Mouse (Mus musculus) cerebellum, postnatal 4 days (tissue): ENCODE data around the gene Adamtsl1.

Source experiments
- DNase-seq, 2 experiments: peaks; one replicate each; pipeline ENCODE4 v3.0.0; 2022; ENCODE audit warnings: low spot score in 2 of 2, mixed read lengths in 1 of 2

Gene Adamtsl1

DNA sequence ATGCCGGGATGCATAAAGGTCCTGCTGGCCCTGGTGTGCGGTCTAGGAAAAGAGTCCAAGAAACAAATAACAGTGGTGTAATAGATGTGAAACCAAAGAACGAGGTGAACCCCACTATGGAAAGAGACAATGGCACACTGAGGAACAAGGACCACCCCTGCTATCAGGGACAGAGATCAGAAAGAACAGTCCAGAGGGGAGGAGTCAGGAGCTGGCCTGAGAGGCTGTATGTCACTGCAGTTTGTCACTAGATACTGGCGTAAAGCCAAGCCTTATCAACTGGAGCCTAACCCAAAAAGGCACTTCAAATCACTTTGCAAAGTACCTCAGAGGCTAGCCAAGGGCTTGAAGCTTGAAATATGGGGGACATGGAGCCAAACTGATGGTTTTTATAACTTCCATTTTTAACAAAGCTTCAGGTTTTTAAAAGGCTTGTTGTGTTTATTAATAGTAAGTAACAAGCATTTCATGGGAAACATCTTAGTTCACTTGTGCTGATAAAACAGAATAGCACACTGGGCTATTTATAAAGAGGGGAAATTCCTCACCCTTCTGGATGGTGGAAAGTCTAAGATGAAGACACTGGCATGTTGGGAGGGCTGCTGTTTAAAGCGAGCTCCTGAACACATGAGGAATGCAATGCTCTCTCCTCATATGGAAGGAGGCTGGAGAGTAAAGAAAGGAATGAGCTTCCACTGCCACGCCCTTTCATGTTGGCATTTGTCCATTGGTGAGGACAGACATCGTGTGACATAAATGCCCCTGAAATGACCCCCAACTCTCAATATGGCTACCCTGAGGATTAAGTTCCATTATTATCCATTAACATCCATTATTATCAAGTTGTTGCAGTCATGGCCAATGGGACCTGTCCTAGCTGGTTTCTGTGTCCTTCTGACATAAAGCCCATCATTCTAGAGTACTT is 797.1 kb downstream of the Adamtsl1 start:
- no peak for DNase-seq

DNA sequence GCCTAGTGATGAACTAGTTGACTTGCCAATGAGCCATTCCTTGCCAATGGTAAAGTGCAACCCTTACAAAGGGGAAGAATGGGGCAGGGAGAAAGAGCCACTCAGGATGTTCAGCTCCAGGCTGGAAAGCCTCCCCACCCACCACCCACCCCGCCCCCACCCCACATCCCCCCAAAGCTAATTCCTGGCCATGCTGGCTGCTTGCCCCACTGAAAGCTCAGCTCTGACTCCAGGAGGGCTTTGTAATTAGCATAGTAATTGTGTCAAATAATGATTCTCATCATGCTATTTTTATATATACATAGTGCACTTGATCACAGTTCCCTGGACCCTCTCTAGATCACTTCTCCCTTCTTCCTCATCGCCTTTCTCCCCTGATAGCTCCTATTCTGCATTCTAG is 798.4 kb downstream of the Adamtsl1 start:
- DNase-seq, result no peak

DNA sequence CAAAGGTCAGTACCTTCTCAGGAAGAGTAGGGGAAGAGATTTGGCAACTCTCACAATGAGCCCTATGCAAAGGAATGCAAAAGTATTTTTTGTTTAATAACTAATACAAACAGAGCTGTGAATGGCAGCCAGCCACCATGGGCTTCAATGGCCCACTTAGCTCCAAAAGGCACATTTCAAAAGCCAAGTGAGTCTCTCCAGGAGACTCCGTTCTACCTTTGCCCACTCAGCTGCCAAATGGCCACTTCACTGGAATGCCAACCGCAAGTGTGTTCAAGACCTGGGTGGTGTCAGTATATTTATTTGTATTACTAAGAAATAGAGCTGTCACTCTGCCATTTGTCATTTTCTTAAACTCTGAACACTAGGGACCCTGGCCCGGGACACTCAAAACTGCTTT is 800.5 kb downstream of the Adamtsl1 start:
- DNase-seq, result no peak

DNA sequence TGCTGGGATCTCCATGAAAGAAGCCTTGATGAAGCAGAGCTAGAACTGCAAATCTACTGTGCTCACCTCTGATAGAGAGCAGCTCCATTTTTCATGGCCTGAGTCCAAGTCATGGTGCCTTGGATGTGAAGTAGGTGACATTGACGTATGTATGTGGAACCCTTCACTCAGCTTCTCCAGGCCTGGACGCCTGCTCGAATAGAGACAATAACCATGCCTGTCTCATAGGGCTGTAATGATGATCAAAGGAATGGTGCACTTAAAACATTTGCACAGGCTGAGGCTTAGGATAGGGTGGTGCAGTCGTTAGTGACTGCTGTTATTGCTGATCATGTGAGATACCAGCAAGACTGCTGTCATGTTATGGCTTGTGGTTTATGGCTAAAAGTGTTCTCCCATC is 801.1 kb downstream of the Adamtsl1 start:
- DNase-seq, result no peak

DNA sequence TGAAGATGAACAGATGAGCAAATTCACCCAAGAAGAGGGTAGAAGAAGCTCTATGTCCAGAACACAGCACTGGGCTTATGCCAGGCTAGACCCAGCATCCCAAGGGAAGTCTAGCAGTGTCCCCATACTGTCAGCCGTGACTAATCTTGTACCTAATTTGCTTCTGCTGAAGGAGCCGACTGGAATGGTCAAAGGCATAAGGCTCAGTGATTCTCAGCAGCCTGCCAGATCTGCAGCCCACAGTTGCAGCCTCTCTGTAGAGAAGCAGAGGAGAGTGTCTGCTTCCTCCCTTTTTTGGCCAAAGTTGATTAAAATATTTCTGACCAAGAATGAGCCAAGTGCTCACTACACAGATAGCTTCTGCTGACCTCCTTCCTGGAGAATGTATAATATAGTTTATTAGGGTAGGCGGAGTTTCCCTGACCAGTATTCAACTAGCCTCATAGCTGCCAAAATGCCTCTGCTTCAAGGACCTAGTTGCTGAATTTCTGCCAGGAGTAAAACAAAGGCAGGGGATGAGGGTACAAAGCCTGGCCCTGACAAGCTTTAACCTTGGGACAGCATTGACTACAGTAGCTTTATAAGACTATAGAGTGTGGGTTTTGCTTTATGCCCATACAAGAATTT is 804.1 kb downstream of the Adamtsl1 start:
- DNase-seq, result no peak

DNA sequence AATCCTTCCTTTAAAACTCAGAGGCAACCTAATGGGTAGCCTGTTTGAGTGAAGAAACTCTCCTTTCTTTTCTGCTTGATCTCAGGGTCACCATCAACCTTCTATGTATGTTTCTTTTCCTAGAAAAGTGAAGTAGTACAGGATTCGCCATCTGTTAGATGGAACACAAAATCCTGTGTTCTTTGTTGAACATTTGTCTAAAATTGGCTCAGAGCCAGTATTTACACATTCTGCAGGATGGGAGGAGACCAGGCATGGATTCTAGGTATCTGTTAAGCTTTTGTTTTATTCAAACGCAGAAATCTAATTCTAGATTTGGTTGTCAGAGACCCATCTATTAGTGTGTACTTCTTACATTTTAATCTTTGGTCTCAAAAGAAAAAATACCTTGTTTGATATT is 811.4 kb downstream of the Adamtsl1 start:
- no peak for DNase-seq

DNA sequence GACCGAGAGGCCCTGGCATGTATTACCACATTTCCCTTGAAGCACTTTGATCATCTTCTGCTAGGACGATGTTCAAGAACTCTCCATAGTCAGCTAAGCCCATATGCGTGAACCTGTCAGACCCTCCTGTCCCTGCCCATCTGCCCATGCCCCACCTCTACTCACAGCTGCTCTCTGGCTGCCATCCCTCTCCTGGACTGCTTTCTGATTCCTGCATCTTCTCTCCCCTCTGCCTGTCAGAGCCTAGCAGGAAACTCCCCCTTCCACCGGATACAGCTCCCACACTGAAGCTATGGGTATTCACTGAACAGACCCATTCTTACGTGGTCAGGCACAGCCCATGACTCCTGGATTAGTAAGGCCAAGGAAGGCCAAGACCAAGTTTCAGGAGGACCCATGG is 812.0 kb downstream of the Adamtsl1 start:
- DNase-seq, result no peak

DNA sequence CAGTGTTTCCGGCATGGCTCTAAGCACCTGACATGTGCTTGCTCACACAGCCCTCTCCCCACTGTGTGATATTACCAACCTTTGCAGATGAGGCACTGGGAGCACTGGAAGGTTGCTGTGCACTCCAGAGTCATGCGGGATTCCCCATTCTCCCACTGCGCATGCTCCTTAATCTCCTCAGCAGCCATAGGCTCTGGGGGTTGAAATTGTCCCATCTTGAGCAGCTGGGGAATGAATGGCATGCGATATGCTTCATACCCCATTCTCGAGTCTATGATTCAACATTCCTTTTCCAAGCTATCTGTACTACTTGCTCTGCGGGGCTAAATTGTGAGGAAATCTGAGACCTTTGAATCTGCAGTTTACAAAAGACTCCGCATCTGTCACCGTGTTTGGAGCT is 812.7 kb downstream of the Adamtsl1 start:
- no peak for DNase-seq

DNA sequence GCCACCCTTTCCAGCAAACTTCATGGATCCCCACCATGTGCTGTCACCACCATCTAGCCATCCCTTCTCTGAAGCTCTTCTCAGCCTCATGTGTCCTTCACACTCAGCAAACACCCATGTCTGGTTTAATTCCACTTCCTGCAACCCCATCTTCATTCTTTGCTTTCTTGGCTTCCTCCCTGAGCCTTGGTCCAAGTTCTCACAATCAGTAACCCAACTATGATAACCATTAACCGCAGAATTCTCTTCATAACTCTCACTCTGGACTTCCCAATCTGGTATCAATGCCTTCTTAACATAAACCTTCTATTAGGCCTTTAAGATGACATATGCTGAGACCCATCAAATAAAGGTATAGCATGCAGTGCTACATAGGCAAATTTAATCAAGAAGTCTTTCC is 815.5 kb downstream of the Adamtsl1 start:
- no peak for DNase-seq

DNA sequence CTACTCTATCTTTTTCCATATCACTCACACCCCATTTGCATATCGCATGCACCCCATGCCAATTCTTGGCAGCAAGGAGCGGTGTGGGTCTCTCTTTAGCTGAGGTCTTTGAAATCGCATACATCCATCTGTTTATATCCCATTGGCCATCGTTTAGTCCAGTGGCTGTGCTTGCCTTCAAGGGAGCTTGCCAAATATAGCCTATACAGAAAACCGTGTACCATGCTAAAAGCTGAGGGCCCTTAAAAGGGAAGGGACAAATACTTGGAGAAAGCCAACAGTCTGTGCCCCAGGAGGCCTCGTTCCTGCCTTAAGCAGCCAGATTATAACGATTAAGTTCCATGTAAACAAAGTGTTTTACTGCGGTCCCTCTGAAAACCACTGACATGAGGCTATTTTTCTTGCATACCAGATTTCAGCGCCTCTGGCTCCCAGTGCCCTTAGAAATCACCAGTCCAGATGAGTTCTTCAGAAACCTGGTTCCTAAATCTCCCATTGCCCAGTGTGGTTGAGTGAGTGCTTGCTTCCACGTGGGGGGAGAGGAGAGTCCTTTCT is 822.0 kb downstream of the Adamtsl1 start:
- no peak for DNase-seq

DNA sequence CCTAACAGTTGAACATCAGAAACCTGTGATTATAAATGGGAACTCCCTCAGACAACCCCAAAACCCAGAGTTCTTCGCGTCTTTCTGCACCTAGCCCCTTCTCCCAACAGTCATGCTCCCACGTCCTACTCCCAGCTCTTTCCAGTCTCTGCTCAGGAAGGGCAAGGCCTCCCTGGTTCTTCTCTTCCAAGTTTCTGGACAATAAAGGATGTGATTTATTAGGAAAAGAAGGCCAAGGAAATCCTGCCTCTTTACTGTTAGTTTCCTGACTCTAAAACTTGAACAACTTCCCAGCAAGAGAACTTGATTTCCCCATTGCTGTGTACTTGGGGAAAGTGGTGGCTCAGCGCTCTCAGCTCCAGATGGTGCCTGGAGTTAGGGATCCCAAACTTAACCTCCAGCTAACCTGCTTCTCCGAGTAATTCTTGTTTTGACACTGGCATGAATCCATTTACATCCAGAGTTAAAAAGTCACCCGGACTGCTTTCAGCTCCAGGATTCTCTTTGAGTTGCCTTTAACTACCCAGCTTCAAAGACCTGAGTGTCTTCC is 823.3 kb downstream of the Adamtsl1 start:
- DNase-seq, result no peak

DNA sequence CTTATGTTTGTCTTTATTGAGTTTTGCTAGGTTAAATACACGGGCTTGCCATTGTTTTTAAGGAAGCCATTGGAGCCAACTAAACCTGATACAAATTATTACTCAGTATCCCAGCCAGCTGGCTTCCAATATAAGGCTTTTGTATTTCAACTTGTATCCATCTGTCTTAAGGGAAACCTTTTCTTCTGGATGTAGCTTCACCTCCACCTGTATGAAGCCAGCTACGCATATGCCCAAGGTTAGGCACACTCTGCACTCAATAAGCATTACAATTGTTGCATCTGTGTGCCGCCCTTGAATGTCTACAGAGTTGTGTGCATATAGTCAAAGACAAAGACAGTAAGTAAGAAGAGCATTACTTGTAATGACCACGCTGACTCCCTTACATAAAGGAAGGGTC is 835.4 kb downstream of the Adamtsl1 start:
- no peak for DNase-seq

DNA sequence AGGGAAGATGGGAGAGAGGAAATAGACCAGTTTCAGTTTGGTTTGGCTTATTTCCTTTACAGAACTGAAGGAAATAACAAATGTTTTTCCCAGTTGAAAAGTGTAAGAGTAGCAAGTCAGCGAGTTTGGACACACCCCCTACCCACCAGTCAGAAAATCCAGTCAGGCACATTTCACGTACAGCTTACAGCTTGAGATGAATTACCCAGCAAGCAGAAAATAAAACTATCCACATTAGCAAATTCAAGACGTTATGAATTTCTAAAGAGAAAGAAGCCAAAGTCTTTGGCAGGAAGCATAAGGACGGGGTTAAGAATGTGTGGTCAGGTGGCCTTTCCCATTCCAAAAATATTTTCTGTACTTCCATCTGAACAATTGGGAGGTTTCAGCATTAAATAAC is 838.1 kb downstream of the Adamtsl1 start:
- no peak for DNase-seq

DNA sequence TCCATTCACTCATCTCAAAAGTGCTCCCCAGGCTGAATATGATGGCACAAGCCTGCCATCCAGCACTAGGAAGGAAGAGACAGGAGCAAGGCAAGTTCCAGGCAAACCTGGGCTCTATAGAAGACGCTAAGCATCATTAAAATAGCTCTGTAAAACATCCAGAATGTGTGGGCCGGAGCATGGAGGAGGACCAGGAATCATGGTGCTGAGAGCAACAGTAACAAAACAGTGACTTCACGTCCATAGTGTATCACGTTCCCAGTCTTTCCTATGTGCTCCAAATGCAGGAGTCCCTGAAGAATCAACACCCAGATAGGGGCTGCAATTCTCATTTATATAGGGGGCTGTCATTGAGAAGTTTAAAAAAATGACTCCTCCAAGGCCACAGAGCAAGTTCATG is 839.6 kb downstream of the Adamtsl1 start:
- no peak for DNase-seq

DNA sequence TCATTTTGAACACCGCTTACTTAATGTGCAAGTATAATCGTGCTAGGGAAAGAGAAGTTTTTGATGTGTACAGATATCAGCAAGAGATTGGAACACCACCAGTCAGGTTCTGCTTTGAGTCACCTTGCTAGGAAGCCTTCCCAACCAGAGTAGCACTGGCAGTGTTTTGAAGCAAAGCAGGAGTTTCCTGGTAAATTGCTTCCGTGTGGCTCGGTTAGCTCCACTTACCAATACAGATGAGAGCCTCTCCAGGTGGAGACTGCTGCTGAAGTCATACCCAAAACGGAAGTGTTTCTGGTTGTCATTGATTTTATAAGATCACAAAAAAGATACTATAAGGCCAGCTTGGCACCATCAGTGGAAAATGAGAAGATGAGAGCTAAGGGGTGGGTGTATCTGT is 845.4 kb downstream of the Adamtsl1 start:
- no peak for DNase-seq

DNA sequence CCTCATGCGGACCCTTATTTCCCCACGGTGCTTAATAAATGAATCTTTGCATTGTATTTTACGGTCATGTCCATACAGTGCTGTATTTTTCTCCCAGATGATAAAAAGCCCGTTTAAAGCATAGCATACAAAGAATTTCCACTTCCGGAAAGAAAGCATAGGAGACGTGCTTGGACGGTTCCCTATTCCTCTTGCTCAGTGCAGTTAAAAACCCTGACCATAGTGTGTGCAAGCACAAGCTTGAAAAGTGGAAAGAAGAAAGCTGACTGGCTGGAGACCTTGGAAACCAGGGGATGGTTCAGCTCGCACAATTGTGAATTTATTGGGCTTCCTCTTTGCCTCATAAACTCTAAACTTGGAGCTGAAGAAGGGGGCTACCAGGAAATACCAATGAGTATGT is 855.1 kb downstream of the Adamtsl1 start:
- DNase-seq, result no peak

DNA sequence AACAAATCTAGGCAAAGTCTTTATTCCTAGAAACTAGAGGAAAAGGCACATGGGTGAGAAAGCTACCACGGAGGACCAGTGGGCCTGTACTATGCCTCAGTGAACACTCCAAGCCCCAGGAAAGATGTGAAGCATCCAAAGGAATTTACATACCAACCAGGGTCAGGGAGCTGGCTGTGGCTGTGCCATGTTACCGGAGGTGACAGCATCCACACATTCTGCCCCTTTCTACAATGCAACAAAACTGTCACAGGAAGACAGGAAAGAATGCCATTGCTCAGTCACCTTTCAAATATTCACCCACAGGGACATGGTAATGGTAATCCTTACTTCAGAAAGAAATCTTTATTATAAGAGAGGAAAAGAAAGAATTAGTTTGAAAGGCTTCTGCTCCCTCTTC is 859.2 kb downstream of the Adamtsl1 start:
- DNase-seq, result no peak

DNA sequence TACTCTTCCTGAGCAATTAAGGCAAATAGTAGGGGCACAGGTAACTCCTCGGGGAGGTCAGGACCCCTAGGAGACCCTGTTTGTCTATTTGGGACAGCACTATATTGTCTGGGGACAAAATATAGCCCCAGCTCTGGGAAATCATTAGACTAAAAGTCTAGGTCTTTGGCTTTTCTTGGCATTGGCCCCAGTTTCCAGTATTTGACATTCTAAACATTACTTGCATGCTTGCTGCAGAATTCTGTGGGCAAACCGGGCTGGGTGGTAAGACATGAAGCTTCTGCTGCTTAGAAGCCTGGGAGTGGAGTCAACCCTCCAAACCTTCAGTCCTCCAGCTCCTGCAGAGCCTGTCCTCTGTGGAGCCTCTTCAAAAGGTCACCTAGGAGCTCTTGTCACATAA is 869.2 kb downstream of the Adamtsl1 start:
- DNase-seq, result no peak

DNA sequence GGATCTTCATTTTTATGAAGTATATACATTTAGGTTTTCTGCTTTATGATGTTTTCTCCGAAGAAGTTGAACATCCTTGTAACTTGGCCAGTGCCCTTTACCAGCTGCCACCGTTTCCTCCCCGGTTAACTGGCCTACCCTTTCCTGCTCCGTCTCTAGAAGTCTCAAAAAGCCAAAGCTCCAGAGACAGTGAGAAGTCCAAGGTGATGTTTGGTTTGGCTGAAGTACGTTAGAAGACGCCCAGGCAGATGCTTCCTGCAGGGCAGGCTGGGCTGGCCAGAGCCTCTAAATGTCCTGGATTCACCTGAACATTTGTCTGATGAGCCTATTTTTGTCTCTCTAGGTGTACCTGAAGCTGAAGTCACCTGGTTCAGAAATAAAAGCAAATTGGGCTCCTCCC is 871.1 kb downstream of the Adamtsl1 start:
- DNase-seq, result no peak

DNA sequence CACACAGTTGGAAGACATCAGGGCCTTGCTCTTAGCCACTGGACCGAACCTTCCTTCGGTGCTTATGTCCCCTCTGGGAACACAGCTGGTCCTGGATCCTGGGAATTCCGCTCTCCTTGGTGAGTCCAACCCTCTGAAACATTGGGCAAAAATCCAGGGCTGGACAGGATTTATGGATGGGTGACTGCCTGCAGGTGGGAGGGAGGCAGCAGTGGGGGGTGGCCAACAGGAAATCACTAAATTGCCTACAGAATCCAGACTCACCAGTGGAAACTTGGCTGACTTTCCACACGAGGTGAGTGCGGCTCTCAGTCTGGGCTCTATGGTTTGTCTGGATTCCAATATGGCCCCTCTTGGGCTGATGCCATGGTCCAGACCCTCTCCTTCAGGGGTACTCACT is 874.5 kb downstream of the Adamtsl1 start:
- DNase-seq, result no peak

DNA sequence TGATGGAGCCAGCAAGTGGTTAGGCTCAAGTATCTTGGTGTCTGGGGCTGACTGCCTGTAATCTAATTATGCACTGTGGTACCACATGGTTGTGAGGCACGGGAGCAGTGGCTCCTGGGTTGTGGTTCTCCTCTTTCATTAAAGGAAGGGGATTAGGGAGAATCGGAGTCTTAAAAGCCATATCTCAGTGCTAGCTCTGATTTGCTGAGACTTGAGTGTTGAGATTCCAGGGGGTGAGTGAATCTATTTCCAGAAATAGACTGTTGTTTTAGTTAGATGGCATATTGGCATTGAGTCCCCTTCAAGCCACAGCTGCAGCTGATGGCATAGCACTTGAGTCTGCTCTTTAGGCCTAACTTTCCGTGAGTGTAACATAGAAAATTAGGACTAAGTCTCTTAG is 877.2 kb downstream of the Adamtsl1 start:
- DNase-seq, result no peak

DNA sequence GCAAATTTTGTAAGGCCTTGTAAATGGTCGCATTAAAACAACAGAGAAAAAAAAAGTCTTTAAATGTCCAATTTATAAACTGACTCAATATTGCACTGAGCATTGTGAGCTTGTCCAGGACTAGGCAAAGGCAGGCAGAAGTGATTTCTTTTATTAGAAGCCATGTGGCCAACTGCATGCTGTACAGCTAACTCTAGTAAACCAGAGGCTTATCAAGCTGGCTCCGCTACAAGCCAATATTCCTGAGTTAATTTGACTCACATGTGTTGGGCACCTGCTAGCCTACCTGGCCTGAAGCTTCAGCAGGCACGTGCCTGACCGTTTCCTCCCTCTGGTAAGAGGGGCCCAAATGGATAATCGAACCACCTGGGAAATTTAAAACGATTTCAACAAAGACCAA is 881.7 kb downstream of the Adamtsl1 start:
- no peak for DNase-seq
